8 mouse cellular contexts compared by ENCODE assay signal in the genomic region with DNA sequence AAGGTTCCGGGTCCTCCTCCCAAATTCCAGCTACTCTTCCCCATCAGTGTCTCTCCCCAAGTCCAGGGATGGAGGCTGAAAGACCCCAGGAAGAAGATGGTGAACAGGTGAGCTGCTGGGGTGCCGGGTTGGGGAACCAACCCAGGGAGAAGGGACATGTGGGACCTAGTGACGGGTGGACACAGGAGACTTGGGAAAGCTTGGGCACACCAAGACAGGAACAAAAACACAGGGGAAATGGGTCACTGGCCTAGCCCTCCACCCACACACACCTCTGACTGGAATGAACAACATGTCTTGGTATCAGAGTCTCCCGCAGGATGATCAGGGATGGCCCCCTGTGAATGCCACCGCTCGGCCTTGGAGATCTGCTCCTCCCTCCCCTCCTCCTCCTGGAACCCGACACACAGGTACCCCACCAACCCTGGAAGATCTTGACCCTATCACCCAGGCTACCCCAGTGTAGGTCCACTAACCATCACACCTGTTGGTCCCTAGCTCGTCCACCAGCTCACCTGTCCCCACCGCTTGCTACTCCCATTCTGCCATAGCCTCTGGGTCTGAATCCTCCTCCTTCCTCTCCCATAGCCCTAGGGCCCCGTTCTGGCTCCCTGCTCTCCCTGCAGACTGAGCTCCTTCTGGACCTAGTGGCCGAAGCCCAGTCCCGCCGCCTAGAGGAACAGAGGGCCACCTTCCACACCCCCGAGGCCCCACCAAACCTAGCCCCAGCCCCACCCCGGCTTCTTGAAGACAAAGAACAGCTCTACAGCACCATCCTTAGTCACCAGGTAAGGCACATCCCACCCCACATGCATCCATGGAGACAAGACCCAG. TPM values are rescaled to one million over a fixed set of nuclear protein-coding genes. Genes with fewer than 3 reads are reported as not detected.
A peak's percentile ranks its signal among the peaks of the same experiment; 100 is the strongest.
DNase-seq lines count a peak whose midpoint lies in the region; ATAC-seq lines count a peak whose summit lies in the region.

No protein-coding gene starts in this region.

- H3K36me3 ChIP-seq in lung, embryonic 15.5 days, result peaks cover 14% of the 10 kb centered on the region
- peaks cover 15% of the 10 kb centered on the region for H3K36me3 ChIP-seq in embryonic facial prominence, embryonic 14.5 days (ENCODE audit: control insufficient read depth, insufficient read depth, low read length)
- H3K36me3 ChIP-seq in intestine, embryonic 15.5 days, result peaks cover 7% of the 10 kb centered on the region

- H3K4me3 ChIP-seq in lung, embryonic 15.5 days, result peak overlapping the region; percentile 19
- H3K4me3 ChIP-seq in embryonic facial prominence, embryonic 14.5 days (ENCODE audit: low read depth, low read length), result no peak overlapping the region
- H3K4me3 ChIP-seq in intestine, embryonic 15.5 days (replicated peaks), result peak overlapping the region; percentile 88; the same call in 1 of the 2 replicates

- no peaks in the 10 kb centered on the region for H3K27me3 ChIP-seq in lung, embryonic 15.5 days
- no peaks in the 10 kb centered on the region for H3K27me3 ChIP-seq in embryonic facial prominence, embryonic 14.5 days (replicated peaks; ENCODE audit: control insufficient read depth, insufficient read depth, low read length)
- no peaks in the 10 kb centered on the region for H3K27me3 ChIP-seq in intestine, embryonic 15.5 days (replicated peaks)

- H3K27ac ChIP-seq in lung, embryonic 15.5 days, result peak overlapping the region; percentile 96
- H3K27ac ChIP-seq in embryonic facial prominence, embryonic 14.5 days (replicated peaks; ENCODE audit: low read depth, low read length), result peak overlapping the region; percentile 99; the same call in 1 of the 2 replicates
- H3K27ac ChIP-seq in intestine, embryonic 15.5 days, result peak overlapping the region; percentile 97

- WGBS in lung, embryonic 15.5 days, result 68% methylated on average over 15 of the region's 15 CpGs
- 59% methylated on average over 15 of the region's 15 CpGs for WGBS in embryonic facial prominence, embryonic 14.5 days
- 64% methylated on average over 15 of the region's 15 CpGs for WGBS in intestine, embryonic 15.5 days

- H3K4me2 ChIP-seq in lung, embryonic 15.5 days, result peak overlapping the region; percentile 96
- H3K4me2 ChIP-seq in embryonic facial prominence, embryonic 14.5 days (ENCODE audit: low read depth, low read length), result peak overlapping the region; percentile 67
- H3K4me2 ChIP-seq in intestine, embryonic 15.5 days (replicated peaks), result peak overlapping the region; percentile 82

- ATAC-seq in lung, embryonic 15.5 days (ENCODE audit: borderline replicate concordance, extremely low read depth, low FRiP score, low TSS enrichment), result no peak
- no peak for ATAC-seq in embryonic facial prominence, embryonic 14.5 days (ENCODE audit: low read depth)
- no peak for ATAC-seq in intestine, embryonic 15.5 days

- H3K9me3 ChIP-seq in lung, embryonic 15.5 days, result no peaks in the 10 kb centered on the region
- H3K9me3 ChIP-seq in embryonic facial prominence, embryonic 14.5 days (ENCODE audit: control insufficient read depth, low read length), result no peaks in the 10 kb centered on the region
- no peaks in the 10 kb centered on the region for H3K9me3 ChIP-seq in intestine, embryonic 15.5 days

- peaks cover 73% of the 10 kb centered on the region for H3K4me1 ChIP-seq in lung, embryonic 15.5 days
- peaks cover 53% of the 10 kb centered on the region for H3K4me1 ChIP-seq in embryonic facial prominence, embryonic 14.5 days (ENCODE audit: control insufficient read depth, insufficient read depth, low read length)
- peaks cover 64% of the 10 kb centered on the region for H3K4me1 ChIP-seq in intestine, embryonic 15.5 days (replicated peaks)

- H3K9ac ChIP-seq in lung, embryonic 15.5 days, result peak overlapping the region; percentile 29
- 0 out of 2 replicates have a peak overlapping the region, but pooled peaks have one; percentile 98 for H3K9ac ChIP-seq in embryonic facial prominence, embryonic 14.5 days (ENCODE audit: low read depth, low read length)
- 0 out of 2 replicates have a peak overlapping the region, but pooled peaks have one; percentile 17 for H3K9ac ChIP-seq in intestine, embryonic 15.5 days

- DNase-seq in lung, postnatal 36 days, result no peak
- DNase-seq in embryonic facial prominence, embryonic 14.5 days (ENCODE audit: low spot score), result no peak
- DNase-seq in naive thymus-derived CD4-positive, alpha-beta T cell, adult 2 months (ENCODE audit: low read depth), result peak; percentile 23
- no peak for DNase-seq in ovary, postnatal 14 days (ENCODE audit: low spot score)
- DNase-seq in ovary, postnatal 10 days (ENCODE audit: low spot score), result no peak
- no peak for DNase-seq in right cerebral cortex, postnatal 25 days

RNA-seq across cellular contexts. Expression of gene Pbx2, which starts 0.7 kb away (rescaled TPM):
- 8.8 and 9.8 TPM in 2 replicates for polyA plus RNA-seq in lung, embryonic 15.5 days (2015; fragmentation: Nextera tagmentation; extraction: Ambion mirVana)
- 11.3 and 12.2 TPM in 2 replicates for polyA plus RNA-seq in embryonic facial prominence, embryonic 14.5 days (2014; fragmentation: Nextera tagmentation; extraction: Ambion mirVana)
- polyA plus RNA-seq in intestine, embryonic 15.5 days (2015; fragmentation: Nextera tagmentation; extraction: Ambion mirVana), result 8.0 and 8.8 TPM in 2 replicates

RNA-seq across cellular contexts. Expression of gene Gpsm3, which starts 0.8 kb away (rescaled TPM):
- polyA plus RNA-seq in lung, embryonic 15.5 days (2015; fragmentation: Nextera tagmentation; extraction: Ambion mirVana), result 11.5 and 17.9 TPM in 2 replicates
- polyA plus RNA-seq in embryonic facial prominence, embryonic 14.5 days (2014; fragmentation: Nextera tagmentation; extraction: Ambion mirVana), result 7.5 and 8.7 TPM in 2 replicates
- polyA plus RNA-seq in intestine, embryonic 15.5 days (2015; fragmentation: Nextera tagmentation; extraction: Ambion mirVana), result 10.1 TPM in 2 replicates

RNA-seq across cellular contexts. Expression of gene Ager, which starts 7.3 kb away (rescaled TPM):
- polyA plus RNA-seq in lung, embryonic 15.5 days (2015; fragmentation: Nextera tagmentation; extraction: Ambion mirVana), result 197 and 248 TPM in 2 replicates
- 2.0 and 2.3 TPM in 2 replicates for polyA plus RNA-seq in embryonic facial prominence, embryonic 14.5 days (2014; fragmentation: Nextera tagmentation; extraction: Ambion mirVana)
- 2.7 and 3.0 TPM in 2 replicates for polyA plus RNA-seq in intestine, embryonic 15.5 days (2015; fragmentation: Nextera tagmentation; extraction: Ambion mirVana)

RNA-seq across cellular contexts. Expression of gene Rnf5, which starts 13.1 kb away (rescaled TPM):
- 122 and 124 TPM in 2 replicates for polyA plus RNA-seq in lung, embryonic 15.5 days (2015; fragmentation: Nextera tagmentation; extraction: Ambion mirVana)
- 80.8 and 85.3 TPM in 2 replicates for polyA plus RNA-seq in embryonic facial prominence, embryonic 14.5 days (2014; fragmentation: Nextera tagmentation; extraction: Ambion mirVana)
- 165 and 174 TPM in 2 replicates for polyA plus RNA-seq in intestine, embryonic 15.5 days (2015; fragmentation: Nextera tagmentation; extraction: Ambion mirVana)

RNA-seq across cellular contexts. Expression of gene Agpat1, which starts 13.7 kb away (rescaled TPM):
- polyA plus RNA-seq in lung, embryonic 15.5 days (2015; fragmentation: Nextera tagmentation; extraction: Ambion mirVana), result 51.8 and 51.9 TPM in 2 replicates
- polyA plus RNA-seq in embryonic facial prominence, embryonic 14.5 days (2014; fragmentation: Nextera tagmentation; extraction: Ambion mirVana), result 54.8 and 60.5 TPM in 2 replicates
- 51.2 and 60.8 TPM in 2 replicates for polyA plus RNA-seq in intestine, embryonic 15.5 days (2015; fragmentation: Nextera tagmentation; extraction: Ambion mirVana)

Comparison
In these comparisons a context has a peak if more than half of its experiments do, and no peak if none do; other contexts are left out.
1. H3K9ac ChIP-seq: peak in every context shown above with its lines; median percentile 98 in embryonic facial prominence, embryonic 14.5 days; 29 in lung, embryonic 15.5 days; 17 in intestine, embryonic 15.5 days.
2. RNA of gene Ager, which starts 7.3 kb away (polyA plus RNA-seq): 197 to 248 TPM in lung, embryonic 15.5 days; 2.7 to 3.0 TPM in intestine, embryonic 15.5 days and 2.0 to 2.3 TPM in embryonic facial prominence, embryonic 14.5 days; every median in the first group is over 10 times any median in the second.
3. Peak in every context shown above with its lines, with median percentiles within 50 percentile points of each other: H3K27ac ChIP-seq and H3K4me2 ChIP-seq.